Mouse (Mus musculus) liver, embryonic 13.5 days (tissue): ENCODE measurements around the gene Hspa1b. TPM values are rescaled to one million over a fixed set of nuclear protein-coding genes. Genes with fewer than 3 reads are reported as not detected.

Experiments
- ATAC-seq: fragments of 200-750 bp; cut with Nextera tagmentation; 2 replicates; pipeline ENCODE4 v1.8.0; 2017; ENCODE audit warnings: low read depth, mild to moderate bottlenecking, moderate number of reproducible peaks, moderate library complexity
- DNase-seq: peaks from one replicate; pipeline ENCODE4 v3.0.0; 2022
- H3K27ac ChIP-seq: fragments of 300-500 bp; sonication (generic); 2 replicates; pipeline ENCODE4 v1.5.1; 2015; ENCODE audit warnings: moderate library complexity, mild to moderate bottlenecking, inconsistent platforms
- H3K27me3 ChIP-seq: fragments of 300-500 bp; sonication (generic); 2 replicates; pipeline ENCODE4 v1.6.1; 2015; ENCODE audit warnings: mild to moderate bottlenecking, inconsistent platforms
- H3K36me3 ChIP-seq: fragments of 300-500 bp; sonication (generic); 2 replicates; pipeline ENCODE4 v1.6.1; 2015; ENCODE audit warnings: mild to moderate bottlenecking, inconsistent platforms
- H3K4me1 ChIP-seq: fragments of 300-500 bp; sonication (generic); replicated peaks from 2 replicates; pipeline ENCODE4 v1.6.1; 2015; ENCODE audit warnings: inconsistent platforms
- H3K4me2 ChIP-seq: fragments of 300-500 bp; sonication (generic); 2 replicates; pipeline ENCODE4 v1.6.1; 2015; ENCODE audit warnings: inconsistent platforms, mild to moderate bottlenecking, moderate library complexity
- H3K4me3 ChIP-seq: fragments of 300-500 bp; sonication (generic); replicated peaks from 2 replicates; pipeline ENCODE4 v1.5.1; 2015; ENCODE audit warnings: mild to moderate bottlenecking, inconsistent platforms
- H3K9ac ChIP-seq: fragments of 300-500 bp; sonication (generic); 2 replicates; pipeline ENCODE4 v1.6.1; 2015; ENCODE audit warnings: mild to moderate bottlenecking, inconsistent platforms
- H3K9me3 ChIP-seq: fragments of 300-500 bp; sonication (generic); replicated peaks from 2 replicates; pipeline ENCODE4 v1.6.1; 2016; ENCODE audit warnings: inconsistent platforms
- WGBS: fragments of 180-500 bp; shearing (Covaris S2); methylation state at CpG from one replicate; pipeline ENCODE4 v1.1.7; 2015; ENCODE audit not compliant: insufficient replicate concordance; 5-methylcytosine and 5-hydroxymethylcytosine counted together
- polyA plus RNA-seq: library from polyadenylated mRNA; unstranded; fragments of >200 nt; fragmentation: Nextera tagmentation; extraction: Ambion mirVana; gene quantifications from 2 replicates; pipeline ENCODE4 v1.2.1, GENCODE M21; 2015

Gene Hspa1b
- polyA plus RNA-seq, 1 experiment from 2014 or later: 0.15 TPM

GRCm38 (mm10) chr17:34941344-34942041 is 17.5 kb downstream of the Hspa1b start:
- Histone ChIP-seq H3K4me2 (peak overlapping the region; percentile 70), H3K4me3 (peak overlapping the region; percentile 45), H3K27me3 (no peaks in the 10 kb centered on the region), H3K9me3 (no peaks in the 10 kb centered on the region), H3K4me1 (peaks cover 29% of the 10 kb centered on the region), H3K9ac (peak overlapping the region; percentile 57), H3K36me3 (no peaks in the 10 kb centered on the region), H3K27ac (peak overlapping the region; percentile 74)
- DNase-seq (no peak), ATAC-seq (peak; percentile 56)
- 9% methylated on average over 15 of the region's 15 CpGs for WGBS

- H3K27ac ChIP-seq: no peak overlapping the region
- H3K9me3 ChIP-seq: no peaks in the 10 kb centered on the region
- ATAC-seq: no peak
- DNase-seq: no peak
- peaks cover 3% of the 10 kb centered on the region; the same call in 1 of the 2 replicates for H3K36me3 ChIP-seq
- H3K4me1 ChIP-seq: peaks cover 46% of the 10 kb centered on the region
- no peak overlapping the region for H3K4me3 ChIP-seq
- H3K9ac ChIP-seq: peak overlapping the region; percentile 22; the same call in 1 of the 2 replicates
- 78% methylated on average over 6 of the region's 6 CpGs for WGBS
- H3K27me3 ChIP-seq: no peaks in the 10 kb centered on the region
- H3K4me2 ChIP-seq: no peak overlapping the region
Measured at GRCm38 (mm10) chr17:34937960-34938505, 21.0 kb downstream of the Hspa1b start.

GRCm38 (mm10) chr17:34934830-34935229 is 24.2 kb downstream of the Hspa1b start:
- ATAC-seq (no peak), DNase-seq (no peak)
- 43% methylated on average over 8 of the region's 8 CpGs for WGBS
- no peak overlapping the region for H3K27ac ChIP-seq
- H3K27me3 ChIP-seq: no peaks in the 10 kb centered on the region
- H3K9ac ChIP-seq: no peak overlapping the region
- H3K4me1 ChIP-seq: peaks cover 53% of the 10 kb centered on the region
- H3K36me3 ChIP-seq: peaks cover 6% of the 10 kb centered on the region; the same call in 1 of the 2 replicates
- H3K9me3 ChIP-seq: no peaks in the 10 kb centered on the region
- H3K4me3 ChIP-seq: no peak overlapping the region
- no peak overlapping the region for H3K4me2 ChIP-seq

GRCm38 (mm10) chr17:34934031-34934430 is 25.0 kb downstream of the Hspa1b start:
- no peak overlapping the region for H3K27ac ChIP-seq
- DNase-seq (no peak), ATAC-seq (no peak)
- peaks cover 53% of the 10 kb centered on the region for H3K4me1 ChIP-seq
- peaks cover 6% of the 10 kb centered on the region; the same call in 1 of the 2 replicates for H3K36me3 ChIP-seq
- no peaks in the 10 kb centered on the region for H3K27me3 ChIP-seq
- H3K9ac ChIP-seq: no peak overlapping the region
- no peaks in the 10 kb centered on the region for H3K9me3 ChIP-seq
- no peak overlapping the region for H3K4me3 ChIP-seq
- H3K4me2 ChIP-seq: peak overlapping the region; percentile 12; the same call in 1 of the 2 replicates
- 79% methylated on average over 24 of the region's 24 CpGs for WGBS

GRCm38 (mm10) chr17:34932287-34932686 is 26.8 kb downstream of the Hspa1b start:
- Histone ChIP-seq H3K9me3 (no peaks in the 10 kb centered on the region), H3K4me1 (peaks cover 53% of the 10 kb centered on the region), H3K9ac (peak overlapping the region; percentile 82), H3K27me3 (no peaks in the 10 kb centered on the region), H3K4me3 (peak overlapping the region; percentile 76), H3K36me3 (peaks cover 6% of the 10 kb centered on the region; the same call in 1 of the 2 replicates), H3K27ac (no peak overlapping the region), H3K4me2 (peak overlapping the region; percentile 97)
- DNase-seq: no peak
- no peak for ATAC-seq
- 61% methylated on average over 8 of the region's 8 CpGs for WGBS

- Histone ChIP-seq H3K4me2 (peak overlapping the region; percentile 97), H3K9ac (peak overlapping the region; percentile 82), H3K4me3 (peak overlapping the region; percentile 76), H3K36me3 (peaks cover 6% of the 10 kb centered on the region; the same call in 1 of the 2 replicates), H3K27me3 (no peaks in the 10 kb centered on the region), H3K4me1 (peaks cover 53% of the 10 kb centered on the region), H3K27ac (peak overlapping the region; percentile 65), H3K9me3 (no peaks in the 10 kb centered on the region)
- ATAC-seq: no peak; the same call in 1 of the 2 replicates
- no peak for DNase-seq
- 19% methylated on average over 14 of the region's 14 CpGs for WGBS
Measured at GRCm38 (mm10) chr17:34931735-34932098, 27.3 kb downstream of the Hspa1b start.

- WGBS: under 1% methylated on average over 37 of the region's 38 CpGs
Measured at GRCm38 (mm10) chr17:34931061-34931734, 27.8 kb downstream of the Hspa1b start, which contains the start of gene Neu1. Gene Neu1, plus strand, starts transcription at chr17:34931253.

GRCm38 (mm10) chr17:34928841-34929240 is 30.2 kb downstream of the Hspa1b start:
- Histone ChIP-seq H3K4me3 (no peak overlapping the region), H3K4me1 (peaks cover 37% of the 10 kb centered on the region), H3K27me3 (no peaks in the 10 kb centered on the region), H3K9ac (no peak overlapping the region), H3K9me3 (no peaks in the 10 kb centered on the region), H3K36me3 (0 out of 2 replicates have a peak, but pooled peaks cover 4% of the 10 kb centered on the region), H3K4me2 (no peak overlapping the region), H3K27ac (no peak overlapping the region)
- DNase-seq (no peak), ATAC-seq (no peak)
- 41% methylated on average over 4 of the region's 4 CpGs for WGBS

More at GRCm38 (mm10) chr17:34931061-34931734, 27.8 kb downstream of the Hspa1b start, which contains the start of gene Neu1:
- Histone ChIP-seq H3K4me2 (peak within 1 kb of the TSS; percentile 97), H3K36me3 (peaks cover 6% of the 10 kb centered on the region; the same call in 1 of the 2 replicates), H3K27me3 (no peaks in the 10 kb centered on the region), H3K9me3 (no peaks in the 10 kb centered on the region), H3K9ac (peak within 1 kb of the TSS; percentile 82), H3K4me1 (peaks cover 53% of the 10 kb centered on the region), H3K4me3 (peak within 1 kb of the TSS; percentile 76), H3K27ac (peak within 1 kb of the TSS; percentile 65)
- ATAC-seq (peak; percentile 93), DNase-seq (peak; percentile 95)

- WGBS: 77% methylated on average over 18 of the region's 18 CpGs
- Histone ChIP-seq H3K9ac (no peak overlapping the region), H3K27me3 (no peaks in the 10 kb centered on the region), H3K36me3 (no peaks in the 10 kb centered on the region), H3K27ac (no peak overlapping the region), H3K4me1 (peaks cover 25% of the 10 kb centered on the region), H3K4me3 (no peak overlapping the region), H3K9me3 (no peaks in the 10 kb centered on the region), H3K4me2 (no peak overlapping the region)
- DNase-seq (no peak), ATAC-seq (no peak)
Measured at GRCm38 (mm10) chr17:34927306-34928019, 31.6 kb downstream of the Hspa1b start.

GRCm38 (mm10) chr17:34924258-34924657 is 34.8 kb downstream of the Hspa1b start:
- DNase-seq: no peak
- no peak overlapping the region for H3K4me3 ChIP-seq
- H3K9me3 ChIP-seq: no peaks in the 10 kb centered on the region
- H3K27ac ChIP-seq: no peak overlapping the region
- H3K36me3 ChIP-seq: no peaks in the 10 kb centered on the region
- 64% methylated on average over 5 of the region's 5 CpGs for WGBS
- H3K9ac ChIP-seq: no peak overlapping the region
- H3K27me3 ChIP-seq: no peaks in the 10 kb centered on the region
- no peak for ATAC-seq
- H3K4me1 ChIP-seq: no peaks in the 10 kb centered on the region
- no peak overlapping the region for H3K4me2 ChIP-seq

- no peak overlapping the region for H3K4me2 ChIP-seq
- H3K27me3 ChIP-seq: no peaks in the 10 kb centered on the region
- no peak overlapping the region for H3K9ac ChIP-seq
- no peak overlapping the region for H3K27ac ChIP-seq
- WGBS: 42% methylated on average over 6 of the region's 6 CpGs
- ATAC-seq (peak; percentile 37; the same call in 1 of the 2 replicates), DNase-seq (no peak)
- no peaks in the 10 kb centered on the region for H3K4me1 ChIP-seq
- no peak overlapping the region for H3K4me3 ChIP-seq
- H3K36me3 ChIP-seq: no peaks in the 10 kb centered on the region
- H3K9me3 ChIP-seq: no peaks in the 10 kb centered on the region
Measured at GRCm38 (mm10) chr17:34922939-34923338, 36.1 kb downstream of the Hspa1b start.
